Mouse (Mus musculus) hindbrain, embryonic 11.5 days (tissue): ENCODE results near the gene Npepps. TPM values are rescaled to one million over a fixed set of nuclear protein-coding genes. Genes with fewer than 3 reads are reported as not detected.
"Not testable (repeated sequence)": the region's sequence is repeated elsewhere in the genome, so short reads cannot be mapped to it uniquely, and the experiment has no call there.

ENCODE experiments used
- ATAC-seq: fragments of 200-750 bp; cut with Nextera tagmentation; 2 replicates; pipeline ENCODE4 v1.8.0; 2017; ENCODE audit warnings: mild to moderate bottlenecking, moderate TSS enrichment, moderate library complexity; ENCODE audit not compliant: low FRiP score
- DNase-seq: peaks from one replicate; pipeline ENCODE4 v3.0.0-alpha.2; 2015; ENCODE audit warnings: low spot score
- H3K27ac ChIP-seq: fragments of 300-500 bp; sonication (generic); 2 replicates; pipeline ENCODE4 v1.5.1; 2014; ENCODE audit warnings: mild to moderate bottlenecking, low read depth, low read length
- H3K27me3 ChIP-seq: fragments of 300-500 bp; sonication (generic); 2 replicates; pipeline ENCODE4 v1.6.1; 2014; ENCODE audit warnings: mild to moderate bottlenecking, low read length, moderate library complexity, mixed read lengths; ENCODE audit not compliant: control insufficient read depth, insufficient read depth
- H3K36me3 ChIP-seq: fragments of 300-500 bp; sonication (generic); 2 replicates; pipeline ENCODE4 v1.6.1; 2014; ENCODE audit warnings: mild to moderate bottlenecking, low read length, moderate library complexity, mixed read lengths; ENCODE audit not compliant: control insufficient read depth, insufficient read depth
- H3K4me1 ChIP-seq: fragments of 300-500 bp; sonication (generic); replicated peaks from 2 replicates; pipeline ENCODE4 v1.6.1; 2014; ENCODE audit warnings: low read length, mixed read lengths; ENCODE audit not compliant: control insufficient read depth, insufficient read depth
- H3K4me2 ChIP-seq: fragments of 300-500 bp; sonication (generic); replicated peaks from 2 replicates; pipeline ENCODE4 v1.6.1; 2014; ENCODE audit warnings: mild to moderate bottlenecking, low read depth, low read length
- H3K4me3 ChIP-seq: fragments of 300-500 bp; sonication (generic); 2 replicates; pipeline ENCODE4 v1.5.1; 2014; ENCODE audit warnings: low read depth, low read length
- H3K9ac ChIP-seq: fragments of 300-500 bp; sonication (generic); 2 replicates; pipeline ENCODE4 v1.6.1; 2014; ENCODE audit warnings: low read depth, low read length
- H3K9me3 ChIP-seq: fragments of 300-500 bp; sonication (generic); 2 replicates; pipeline ENCODE4 v1.6.1; 2016; ENCODE audit warnings: low read length; ENCODE audit not compliant: control insufficient read depth
- WGBS: fragments of 180-500 bp; shearing (Covaris S2); extraction: QIAGEN DNeasy Blood & Tissue Kit; methylation state at CpG from one replicate; pipeline ENCODE4 v1.1.7; 2014; 5-methylcytosine and 5-hydroxymethylcytosine counted together
- polyA plus RNA-seq: library from polyadenylated mRNA; unstranded; fragments of >200 nt; fragmentation: Nextera tagmentation; extraction: Ambion mirVana; gene quantifications from 2 replicates; pipeline ENCODE4 v1.2.1, GENCODE M21; 2014

Npepps gene
- polyA plus RNA-seq, 1 experiment from 2014 or later, result 108 TPM

GRCm38 (mm10) chr11:97189645-97190044 lies 90.8 kb downstream of the Npepps start:
- WGBS, result 93% methylated on average over 6 of the region's 6 CpGs

DNA sequence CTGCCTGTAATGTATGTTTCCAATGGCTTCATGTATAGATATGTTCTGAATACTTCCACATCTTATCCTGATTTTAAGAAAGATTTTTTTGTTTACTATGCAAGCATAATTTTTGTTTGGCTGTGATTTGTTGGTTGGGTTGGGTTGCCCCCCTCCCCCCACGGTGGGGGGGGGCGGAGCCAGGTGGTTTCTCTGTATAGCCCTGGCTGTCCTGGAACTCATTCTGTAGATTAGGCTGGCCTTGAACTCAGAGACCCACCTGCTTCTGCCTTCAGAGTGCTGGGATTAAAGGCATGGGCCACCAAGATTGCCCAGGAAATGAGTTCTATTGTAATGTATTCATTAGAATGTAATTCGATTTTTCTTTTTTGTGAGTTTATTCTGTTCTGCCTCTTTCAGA lies 91.2 kb downstream of the Npepps start:
- no peaks in the 10 kb centered on the region for H3K27me3 ChIP-seq
- WGBS, result 40% methylated on average over 3 of the region's 3 CpGs
- H3K9ac ChIP-seq, result peak overlapping the region; percentile 65
- peak overlapping the region; percentile 95 for H3K4me3 ChIP-seq
- H3K4me2 ChIP-seq, result peak overlapping the region; percentile 75
- H3K9me3 ChIP-seq, result no peaks in the 10 kb centered on the region
- peaks cover 6% of the 10 kb centered on the region; the same call in 1 of the 2 replicates for H3K4me1 ChIP-seq
- no peak overlapping the region for H3K27ac ChIP-seq
- H3K36me3 ChIP-seq, result no peaks in the 10 kb centered on the region; the same call in 1 of the 2 replicates
- no peak for ATAC-seq
- DNase-seq, result no peak

More at GRCm38 (mm10) chr11:97189645-97190044, 90.8 kb downstream of the Npepps start:
- ATAC-seq, H3K36me3 ChIP-seq, H3K27ac ChIP-seq, H3K9me3 ChIP-seq, H3K4me3 ChIP-seq, H3K9ac ChIP-seq, H3K27me3 ChIP-seq, DNase-seq, H3K4me2 ChIP-seq, H3K4me1 ChIP-seq: not testable (repeated sequence)

GRCm38 (mm10) chr11:97188643-97188955 lies 91.8 kb downstream of the Npepps start:
- H3K4me1 ChIP-seq, result peaks cover 6% of the 10 kb centered on the region; the same call in 1 of the 2 replicates

DNA sequence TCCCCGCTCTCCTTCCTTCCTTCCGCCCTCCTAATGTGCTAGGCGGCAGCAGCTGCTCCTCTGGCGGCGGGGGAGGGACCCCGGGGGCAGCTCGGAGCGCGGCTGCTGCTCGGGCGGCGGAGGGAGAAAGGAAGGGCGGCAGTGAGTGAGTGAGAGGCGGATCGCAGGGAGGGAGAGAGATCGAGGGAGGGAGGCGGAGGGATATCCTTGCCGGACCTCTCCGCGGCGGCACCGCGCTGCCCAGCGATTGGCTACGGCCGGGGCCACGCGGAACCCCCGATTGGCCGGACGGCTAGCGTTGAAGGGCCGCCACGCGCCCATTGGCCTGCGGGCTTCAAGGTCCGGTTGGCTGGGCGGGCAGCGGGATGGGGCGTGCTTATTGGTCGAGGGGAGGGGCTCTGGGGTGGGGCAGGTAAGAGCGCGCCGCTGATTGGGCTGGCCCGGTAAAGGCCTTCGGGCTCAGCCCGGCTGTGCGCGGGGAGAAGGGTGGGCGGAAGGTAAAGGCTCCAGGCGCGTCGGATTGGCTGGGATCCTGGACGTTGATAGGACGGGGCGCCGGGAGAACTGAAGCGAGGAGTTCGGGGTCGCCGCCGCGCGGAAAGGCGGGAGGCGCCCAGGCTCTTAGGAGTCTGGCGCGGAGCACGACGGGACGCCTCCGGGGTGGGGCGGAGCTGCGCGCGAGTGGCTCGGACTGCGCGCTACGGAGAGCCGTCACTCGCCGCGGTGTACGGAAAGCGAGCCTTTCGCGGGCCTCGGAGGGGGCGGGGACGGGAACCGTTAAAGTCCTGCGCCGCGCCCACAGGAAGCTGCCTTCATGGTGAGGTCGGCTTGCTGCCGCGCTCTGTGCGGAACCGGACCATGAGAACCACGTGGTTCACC lies 92.4 kb downstream of the Npepps start, which contains the start of gene Kpnb1:
Gene Kpnb1, minus strand, starts transcription at position 118 of the 879 bp plus-strand sequence.
- DNase-seq, result peak; percentile 98
- Histone ChIP-seq H3K27me3 (no peaks in the 10 kb centered on the region), H3K4me2 (peak within 1 kb of the TSS; percentile 75), H3K9ac (peak within 1 kb of the TSS; percentile 96), H3K4me3 (peak within 1 kb of the TSS; percentile 95), H3K4me1 (peaks cover 6% of the 10 kb centered on the region; the same call in 1 of the 2 replicates), H3K36me3 (peaks cover 2% of the 10 kb centered on the region; the same call in 1 of the 2 replicates), H3K9me3 (no peaks in the 10 kb centered on the region), H3K27ac (peak within 1 kb of the TSS; percentile 96)
- peak; percentile 98 for ATAC-seq
- WGBS, result under 1% methylated on average over 85 of the region's 101 CpGs

More at GRCm38 (mm10) chr11:97188643-97188955, 91.8 kb downstream of the Npepps start:
- under 1% methylated on average over 15 of the region's 15 CpGs for WGBS
- Histone ChIP-seq H3K4me3 (peak overlapping the region; percentile 95), H3K27ac (peak overlapping the region; percentile 96), H3K27me3 (no peaks in the 10 kb centered on the region), H3K9me3 (no peaks in the 10 kb centered on the region), H3K4me2 (peak overlapping the region; percentile 75), H3K9ac (peak overlapping the region; percentile 65), H3K36me3 (no peaks in the 10 kb centered on the region; the same call in 1 of the 2 replicates)
- ATAC-seq (no peak), DNase-seq (no peak)

DNA sequence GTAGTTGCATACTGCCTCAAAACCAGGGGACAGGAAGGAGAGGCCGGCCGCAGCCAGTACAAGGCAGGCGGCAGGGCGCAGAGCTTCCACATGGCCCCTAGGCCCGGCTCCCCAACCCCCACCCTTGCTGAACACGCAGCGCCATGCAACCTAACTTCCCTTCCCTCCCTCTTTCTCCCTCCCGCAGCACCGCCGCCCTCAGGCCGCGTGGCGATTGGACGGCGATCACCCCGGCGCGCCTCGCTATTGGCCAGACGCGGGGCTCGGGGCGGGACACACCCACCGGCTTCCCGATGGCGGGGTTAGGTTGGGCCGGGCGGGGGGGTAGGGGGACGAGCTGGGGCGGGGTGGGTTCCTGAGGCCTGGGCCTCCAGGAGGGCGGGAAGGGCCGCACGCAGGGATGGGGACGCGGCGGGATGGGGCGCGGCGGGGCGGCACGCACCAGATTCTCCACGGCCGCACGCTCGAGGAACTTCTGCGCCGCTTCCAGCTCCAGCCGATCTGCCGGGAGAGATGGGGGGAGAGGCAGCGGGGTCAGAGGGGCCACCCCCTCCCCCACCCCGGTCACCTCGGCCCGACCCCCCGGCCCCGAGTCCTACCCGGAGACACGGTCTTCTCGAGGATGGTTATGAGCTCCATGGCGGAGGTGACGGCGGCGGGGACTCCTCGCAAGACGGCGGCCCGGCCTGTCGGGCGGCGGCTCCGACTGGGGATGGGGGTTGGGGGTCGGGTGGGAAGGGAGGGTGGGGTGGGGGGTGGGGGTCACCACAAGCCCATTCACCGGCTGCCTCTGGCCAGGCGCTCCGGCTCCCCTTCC lies 93.3 kb downstream of the Npepps start:
- under 1% methylated on average over 29 of the region's 74 CpGs for WGBS
- DNase-seq (peak; percentile 93), ATAC-seq (peak; percentile 75)
- Histone ChIP-seq H3K4me1 (peaks cover 6% of the 10 kb centered on the region; the same call in 1 of the 2 replicates), H3K9ac (peak overlapping the region; percentile 96), H3K27ac (peak overlapping the region; percentile 96), H3K4me3 (peak overlapping the region; percentile 95), H3K9me3 (no peaks in the 10 kb centered on the region), H3K4me2 (peak overlapping the region; percentile 72), H3K27me3 (no peaks in the 10 kb centered on the region), H3K36me3 (peaks cover 6% of the 10 kb centered on the region; the same call in 1 of the 2 replicates)

GRCm38 (mm10) chr11:97185704-97186614 lies 94.5 kb downstream of the Npepps start:
- Histone ChIP-seq H3K4me3 (peak overlapping the region; percentile 95), H3K4me1 (peaks cover 6% of the 10 kb centered on the region; the same call in 1 of the 2 replicates), H3K27ac (no peak overlapping the region), H3K36me3 (peaks cover 16% of the 10 kb centered on the region), H3K27me3 (no peaks in the 10 kb centered on the region), H3K4me2 (peak overlapping the region; percentile 72), H3K9me3 (no peaks in the 10 kb centered on the region), H3K9ac (no peak overlapping the region)
- 67% methylated on average over 5 of the region's 5 CpGs for WGBS
- ATAC-seq (no peak), DNase-seq (no peak)

DNA sequence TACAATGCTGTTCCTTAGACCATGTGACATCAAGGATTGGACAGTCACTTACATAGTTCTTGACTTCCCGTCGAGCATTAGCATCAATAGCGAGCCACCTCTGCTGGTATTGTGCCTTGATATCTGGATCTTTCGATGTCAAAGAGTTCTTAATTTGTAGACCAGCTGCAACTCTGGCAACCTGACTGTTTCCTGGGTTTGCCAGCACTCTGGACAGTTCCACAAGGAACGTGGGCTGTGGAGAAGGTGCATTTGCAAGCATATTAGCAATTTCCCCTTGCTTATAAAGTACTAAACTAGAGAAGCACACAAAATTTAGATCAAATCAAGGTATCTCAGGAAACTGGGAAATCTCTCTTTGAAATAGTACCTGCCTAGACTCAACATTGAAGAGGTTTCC lies 95.6 kb downstream of the Npepps start:
- DNase-seq (no peak), ATAC-seq (no peak)
- H3K27ac ChIP-seq, result no peak overlapping the region
- no peaks in the 10 kb centered on the region for H3K9me3 ChIP-seq
- peaks cover 6% of the 10 kb centered on the region; the same call in 1 of the 2 replicates for H3K4me1 ChIP-seq
- WGBS, result 84% methylated on average over 5 of the region's 5 CpGs
- no peak overlapping the region for H3K4me2 ChIP-seq
- no peak overlapping the region for H3K9ac ChIP-seq
- peaks cover 26% of the 10 kb centered on the region for H3K36me3 ChIP-seq
- H3K4me3 ChIP-seq, result no peak overlapping the region
- H3K27me3 ChIP-seq, result no peaks in the 10 kb centered on the region

GRCm38 (mm10) chr11:97182446-97182845 lies 98.0 kb downstream of the Npepps start:
- Histone ChIP-seq H3K27me3 (no peaks in the 10 kb centered on the region), H3K9ac (no peak overlapping the region), H3K9me3 (no peaks in the 10 kb centered on the region), H3K4me2 (no peak overlapping the region), H3K36me3 (peaks cover 30% of the 10 kb centered on the region), H3K27ac (no peak overlapping the region), H3K4me3 (no peak overlapping the region), H3K4me1 (peaks cover 6% of the 10 kb centered on the region; the same call in 1 of the 2 replicates)
- ATAC-seq (no peak), DNase-seq (no peak)
- 95% methylated on average over 3 of the region's 3 CpGs for WGBS
